Mouse (Mus musculus): ENCODE results near the gene Olfr1065.

GRCm38 (mm10) chr2:86413950-86414349 lies 36.4 kb downstream of the Olfr1065 start, which contains the start of gene Olfr1061:
- TF ChIP-seq POLR2A (IDR thresholded peaks at IDR 0.05; ENCODE audit: borderline replicate concordance, insufficient read depth, low read length) (no peak), CTCF (IDR thresholded peaks at IDR 0.05; ENCODE audit: borderline replicate concordance, insufficient read depth, low read depth, low read length) (no peak)
